Mouse (Mus musculus): ENCODE data around the gene Fam219b. TPM values are rescaled to one million over a fixed set of nuclear protein-coding genes. Genes with fewer than 3 reads are reported as not detected.

Gene Fam219b
- polyA plus RNA-seq, 2 experiments: 3.1 to 4.8 TPM

GRCm38 (mm10) chr9:57520375-57521055, 16.8 kb upstream of the Fam219b start:
- TF ChIP-seq CTCF (IDR thresholded peaks at IDR 0.05; ENCODE audit: low read depth): no peak
- no peak for TF ChIP-seq EP300 (IDR thresholded peaks at IDR 0.05; ENCODE audit: low read depth)
- H3K9ac ChIP-seq (replicated peaks): peak overlapping the region; percentile 74
- H3K27me3 ChIP-seq (ENCODE audit: control insufficient read depth, insufficient read depth, low read length): no peaks in the 10 kb centered on the region
- no peaks in the 10 kb centered on the region for H3K36me3 ChIP-seq (replicated peaks; ENCODE audit: control insufficient read depth, insufficient read depth, low read depth)
- H3K27ac ChIP-seq: peak overlapping the region; percentile 55
- peaks cover 8 to 22% of the 10 kb centered on the region in 2 experiments for H3K4me1 ChIP-seq (replicated peaks; ENCODE audit: control insufficient read depth in 2 of 2, insufficient read depth in 2 of 2, low read length in 1 of 2)
- ATAC-seq (ENCODE audit: insufficient read depth): peak; percentile 9
- no peaks in the 10 kb centered on the region for H3K9me3 ChIP-seq (ENCODE audit: control insufficient read depth, low read length)
- DNase-seq (ENCODE audit: low read depth in 3 of 3, low spot score in 3 of 3): no peak
- H3K4me2 ChIP-seq (ENCODE audit: low read depth): peak overlapping the region; percentile 92
- 28% methylated on average over 16 of the region's 16 CpGs for WGBS (ENCODE audit: insufficient replicate concordance)
- peak overlapping the region; percentile 77 to 79 for H3K4me3 ChIP-seq (ENCODE audit: insufficient read depth in 1 of 2, low read depth in 2 of 2, low read length in 2 of 2)

GRCm38 (mm10) chr9:57521056-57521911, 16.0 kb upstream of the Fam219b start, which contains the start of gene Cox5a:
Gene Cox5a (plus strand): TSS chr9:57521274.
- WGBS (ENCODE audit: insufficient replicate concordance): under 1% methylated on average over 95 of the region's 95 CpGs

GRCm38 (mm10) chr9:57522114-57522860, 15.0 kb upstream of the Fam219b start:
- TF ChIP-seq CTCF (IDR thresholded peaks at IDR 0.05; ENCODE audit: low read depth) (no peak), EP300 (IDR thresholded peaks at IDR 0.05; ENCODE audit: low read depth) (no peak)
- Histone ChIP-seq H3K4me1 (replicated peaks; ENCODE audit: control insufficient read depth in 2 of 2, insufficient read depth in 2 of 2, low read length in 1 of 2) (peaks cover 12 to 26% of the 10 kb centered on the region in 2 experiments), H3K4me3 (ENCODE audit: insufficient read depth in 1 of 2, low read depth in 2 of 2, low read length in 2 of 2) (peak overlapping the region; percentile 77 to 79), H3K36me3 (replicated peaks; ENCODE audit: control insufficient read depth, insufficient read depth, low read depth) (no peaks in the 10 kb centered on the region), H3K27ac (peak overlapping the region; percentile 2), H3K9me3 (ENCODE audit: control insufficient read depth, low read length) (no peaks in the 10 kb centered on the region), H3K27me3 (ENCODE audit: control insufficient read depth, insufficient read depth, low read length) (no peaks in the 10 kb centered on the region), H3K4me2 (ENCODE audit: low read depth) (peak overlapping the region; percentile 92), H3K9ac (replicated peaks) (peak overlapping the region; percentile 86)
- DNase-seq (ENCODE audit: low read depth in 3 of 3, low spot score in 3 of 3) (no peak), ATAC-seq (ENCODE audit: insufficient read depth) (no peak)
- WGBS (ENCODE audit: insufficient replicate concordance): 32% methylated on average over 7 of the region's 7 CpGs

More at GRCm38 (mm10) chr9:57521056-57521911, 16.0 kb upstream of the Fam219b start, which contains the start of gene Cox5a:
- Histone ChIP-seq H3K4me1 (replicated peaks; ENCODE audit: control insufficient read depth in 2 of 2, insufficient read depth in 2 of 2, low read length in 1 of 2) (peaks cover 9 to 22% of the 10 kb centered on the region in 2 experiments), H3K4me2 (ENCODE audit: low read depth) (peak within 1 kb of the TSS; percentile 92), H3K4me3 (ENCODE audit: insufficient read depth in 1 of 2, low read depth in 2 of 2, low read length in 2 of 2) (peak within 1 kb of the TSS; percentile 77 to 79), H3K27me3 (ENCODE audit: control insufficient read depth, insufficient read depth, low read length) (no peaks in the 10 kb centered on the region), H3K9ac (replicated peaks) (peak within 1 kb of the TSS; percentile 86), H3K9me3 (ENCODE audit: control insufficient read depth, low read length) (no peaks in the 10 kb centered on the region), H3K36me3 (replicated peaks; ENCODE audit: control insufficient read depth, insufficient read depth, low read depth) (no peaks in the 10 kb centered on the region), H3K27ac (peak within 1 kb of the TSS; percentile 72)
- ATAC-seq (ENCODE audit: insufficient read depth) (peak; percentile 98), DNase-seq (ENCODE audit: low read depth in 3 of 3, low spot score in 3 of 3) (peak; percentile 85 to 91 (median 87))
- TF ChIP-seq EP300 (IDR thresholded peaks at IDR 0.05; ENCODE audit: low read depth) (0 out of 2 replicates have a peak, but pooled peaks have one; percentile 53), CTCF (IDR thresholded peaks at IDR 0.05; ENCODE audit: low read depth) (0 out of 2 replicates have a peak, but pooled peaks have one; percentile 2)

DNA sequence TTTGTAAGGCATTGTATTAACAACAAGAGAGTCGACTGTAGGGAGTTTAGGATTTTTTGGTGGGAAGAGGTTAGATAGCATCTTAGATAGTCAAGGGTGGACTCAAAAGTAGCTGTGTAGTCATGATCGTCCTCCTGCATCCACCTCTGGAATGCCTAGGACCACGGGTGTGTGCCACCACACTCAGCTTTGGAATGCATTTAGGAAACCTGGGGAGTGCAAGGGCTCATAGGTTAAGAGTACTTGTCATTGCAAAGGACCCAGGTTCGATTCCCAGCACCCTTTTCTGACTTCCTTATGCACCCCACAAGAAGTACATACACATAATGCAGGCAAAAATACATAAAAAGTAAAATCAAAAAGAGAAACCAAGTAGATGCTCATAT, 14.5 kb upstream of the Fam219b start:
- Histone ChIP-seq H3K9ac (replicated peaks) (peak overlapping the region; percentile 86), H3K27me3 (ENCODE audit: control insufficient read depth, insufficient read depth, low read length) (no peaks in the 10 kb centered on the region), H3K9me3 (ENCODE audit: control insufficient read depth, low read length) (no peaks in the 10 kb centered on the region), H3K4me2 (ENCODE audit: low read depth) (peak overlapping the region; percentile 92), H3K36me3 (replicated peaks; ENCODE audit: control insufficient read depth, insufficient read depth, low read depth) (no peaks in the 10 kb centered on the region), H3K4me1 (replicated peaks; ENCODE audit: control insufficient read depth in 2 of 2, insufficient read depth in 2 of 2, low read length in 1 of 2) (peaks cover 12 to 26% of the 10 kb centered on the region in 2 experiments), H3K27ac (no peak overlapping the region), H3K4me3 (ENCODE audit: insufficient read depth in 1 of 2, low read depth in 2 of 2, low read length in 2 of 2) (peak overlapping the region in 1 of 2 experiments; percentile 79; a peak in 3 of 4 replicates)
- ATAC-seq (ENCODE audit: insufficient read depth) (no peak), DNase-seq (ENCODE audit: low read depth in 3 of 3, low spot score in 3 of 3) (no peak)
- no peak for TF ChIP-seq CTCF (IDR thresholded peaks at IDR 0.05; ENCODE audit: low read depth)
- TF ChIP-seq EP300 (IDR thresholded peaks at IDR 0.05; ENCODE audit: low read depth): no peak
- 55% methylated on average over 4 of the region's 4 CpGs for WGBS (ENCODE audit: insufficient replicate concordance)

Data from liver, embryonic 14.5 days (tissue).